Mouse (Mus musculus): ENCODE data around the gene Tank. TPM values are rescaled to one million over a fixed set of nuclear protein-coding genes. Genes with fewer than 3 reads are reported as not detected.

Gene Tank
- 20.4 and 23.7 TPM in 2 replicates for polyA plus RNA-seq (2011; ENCODE audit: insufficient read depth, insufficient read length, low read depth, missing spikeins)

GRCm38 (mm10) chr2:61578433-61578832 is at the start of gene Tank:
Gene Tank (plus strand): TSS chr2:61578585.
- Histone ChIP-seq H3K36me3 (ENCODE audit: control insufficient read depth, insufficient read depth, low read length, poor library complexity, severe bottlenecking) (no peaks in the 10 kb centered on the region), H3K4me3 (ENCODE audit: low read depth, low read length) (no peak within 1 kb of the TSS), H3K27me3 (ENCODE audit: control insufficient read depth, insufficient read depth, low read length, poor library complexity, severe bottlenecking) (no peaks in the 10 kb centered on the region), H3K9me3 (replicated peaks; ENCODE audit: control insufficient read depth, insufficient read depth, low read length, poor library complexity, severe bottlenecking) (no peaks in the 10 kb centered on the region), H3K27ac (ENCODE audit: insufficient read depth, low read length) (no peak within 1 kb of the TSS), H3K4me1 (ENCODE audit: control insufficient read depth, insufficient read depth, low read length) (no peaks in the 10 kb centered on the region), H3K9ac (ENCODE audit: low read depth, poor library complexity, severe bottlenecking) (no peak within 1 kb of the TSS)
- TF ChIP-seq EP300 (IDR thresholded peaks at IDR 0.05; ENCODE audit: insufficient read depth, low read depth, low read length) (no peak), CTCF (IDR thresholded peaks at IDR 0.05; ENCODE audit: low read depth, low read length) (no peak), POLR2A (IDR thresholded peaks at IDR 0.05; ENCODE audit: insufficient read depth, low read length) (no peak)

GRCm38 (mm10) chr2:61532326-61532725 is 46.1 kb upstream of the Tank start:
- no peak overlapping the region for H3K4me3 ChIP-seq (ENCODE audit: low read depth, low read length)
- TF ChIP-seq POLR2A (IDR thresholded peaks at IDR 0.05; ENCODE audit: insufficient read depth, low read length): no peak
- no peak for TF ChIP-seq EP300 (IDR thresholded peaks at IDR 0.05; ENCODE audit: insufficient read depth, low read depth, low read length)
- TF ChIP-seq CTCF (IDR thresholded peaks at IDR 0.05; ENCODE audit: low read depth, low read length): no peak
- H3K9ac ChIP-seq (ENCODE audit: low read depth, poor library complexity, severe bottlenecking): no peak overlapping the region
- no peaks in the 10 kb centered on the region for H3K27me3 ChIP-seq (ENCODE audit: control insufficient read depth, insufficient read depth, low read length, poor library complexity, severe bottlenecking)
- H3K36me3 ChIP-seq (ENCODE audit: control insufficient read depth, insufficient read depth, low read length, poor library complexity, severe bottlenecking): no peaks in the 10 kb centered on the region
- H3K9me3 ChIP-seq (replicated peaks; ENCODE audit: control insufficient read depth, insufficient read depth, low read length, poor library complexity, severe bottlenecking): no peaks in the 10 kb centered on the region
- no peaks in the 10 kb centered on the region for H3K4me1 ChIP-seq (ENCODE audit: control insufficient read depth, insufficient read depth, low read length)
- H3K27ac ChIP-seq (ENCODE audit: insufficient read depth, low read length): no peak overlapping the region

- no peaks in the 10 kb centered on the region for H3K36me3 ChIP-seq (ENCODE audit: control insufficient read depth, insufficient read depth, low read length, poor library complexity, severe bottlenecking)
- TF ChIP-seq EP300 (IDR thresholded peaks at IDR 0.05; ENCODE audit: insufficient read depth, low read depth, low read length) (no peak), POLR2A (IDR thresholded peaks at IDR 0.05; ENCODE audit: insufficient read depth, low read length) (no peak), CTCF (IDR thresholded peaks at IDR 0.05; ENCODE audit: low read depth, low read length) (no peak)
- no peaks in the 10 kb centered on the region for H3K9me3 ChIP-seq (replicated peaks; ENCODE audit: control insufficient read depth, insufficient read depth, low read length, poor library complexity, severe bottlenecking)
- no peaks in the 10 kb centered on the region for H3K27me3 ChIP-seq (ENCODE audit: control insufficient read depth, insufficient read depth, low read length, poor library complexity, severe bottlenecking)
- no peaks in the 10 kb centered on the region for H3K4me1 ChIP-seq (ENCODE audit: control insufficient read depth, insufficient read depth, low read length)
- H3K9ac ChIP-seq (ENCODE audit: low read depth, poor library complexity, severe bottlenecking): no peak overlapping the region
- H3K27ac ChIP-seq (ENCODE audit: insufficient read depth, low read length): no peak overlapping the region
- H3K4me3 ChIP-seq (ENCODE audit: low read depth, low read length): no peak overlapping the region
These were observed 45.3 kb upstream of the Tank start for GRCm38 (mm10) chr2:61533131-61533530.

- Histone ChIP-seq H3K4me1 (ENCODE audit: control insufficient read depth, insufficient read depth, low read length) (no peaks in the 10 kb centered on the region), H3K4me3 (ENCODE audit: low read depth, low read length) (no peak overlapping the region), H3K9ac (ENCODE audit: low read depth, poor library complexity, severe bottlenecking) (no peak overlapping the region), H3K36me3 (ENCODE audit: control insufficient read depth, insufficient read depth, low read length, poor library complexity, severe bottlenecking) (no peaks in the 10 kb centered on the region), H3K27me3 (ENCODE audit: control insufficient read depth, insufficient read depth, low read length, poor library complexity, severe bottlenecking) (no peaks in the 10 kb centered on the region), H3K27ac (ENCODE audit: insufficient read depth, low read length) (no peak overlapping the region), H3K9me3 (replicated peaks; ENCODE audit: control insufficient read depth, insufficient read depth, low read length, poor library complexity, severe bottlenecking) (no peaks in the 10 kb centered on the region)
- no peak for TF ChIP-seq POLR2A (IDR thresholded peaks at IDR 0.05; ENCODE audit: insufficient read depth, low read length)
- no peak for TF ChIP-seq CTCF (IDR thresholded peaks at IDR 0.05; ENCODE audit: low read depth, low read length)
- no peak for TF ChIP-seq EP300 (IDR thresholded peaks at IDR 0.05; ENCODE audit: insufficient read depth, low read depth, low read length)
These were observed 41.5 kb upstream of the Tank start for GRCm38 (mm10) chr2:61536901-61537300.

- Histone ChIP-seq H3K27ac (ENCODE audit: insufficient read depth, low read length) (no peak overlapping the region), H3K9ac (ENCODE audit: low read depth, poor library complexity, severe bottlenecking) (no peak overlapping the region), H3K27me3 (ENCODE audit: control insufficient read depth, insufficient read depth, low read length, poor library complexity, severe bottlenecking) (no peaks in the 10 kb centered on the region), H3K9me3 (replicated peaks; ENCODE audit: control insufficient read depth, insufficient read depth, low read length, poor library complexity, severe bottlenecking) (no peaks in the 10 kb centered on the region), H3K36me3 (ENCODE audit: control insufficient read depth, insufficient read depth, low read length, poor library complexity, severe bottlenecking) (no peaks in the 10 kb centered on the region), H3K4me3 (ENCODE audit: low read depth, low read length) (no peak overlapping the region), H3K4me1 (ENCODE audit: control insufficient read depth, insufficient read depth, low read length) (no peaks in the 10 kb centered on the region)
- no peak for TF ChIP-seq CTCF (IDR thresholded peaks at IDR 0.05; ENCODE audit: low read depth, low read length)
- TF ChIP-seq EP300 (IDR thresholded peaks at IDR 0.05; ENCODE audit: insufficient read depth, low read depth, low read length): no peak
These were observed 39.0 kb upstream of the Tank start for GRCm38 (mm10) chr2:61539378-61539777.

- H3K9ac ChIP-seq (ENCODE audit: low read depth, poor library complexity, severe bottlenecking): no peak overlapping the region
- no peaks in the 10 kb centered on the region for H3K4me1 ChIP-seq (ENCODE audit: control insufficient read depth, insufficient read depth, low read length)
- H3K36me3 ChIP-seq (ENCODE audit: control insufficient read depth, insufficient read depth, low read length, poor library complexity, severe bottlenecking): no peaks in the 10 kb centered on the region
- no peaks in the 10 kb centered on the region for H3K27me3 ChIP-seq (ENCODE audit: control insufficient read depth, insufficient read depth, low read length, poor library complexity, severe bottlenecking)
- H3K4me3 ChIP-seq (ENCODE audit: low read depth, low read length): no peak overlapping the region
- no peak overlapping the region for H3K27ac ChIP-seq (ENCODE audit: insufficient read depth, low read length)
- H3K9me3 ChIP-seq (replicated peaks; ENCODE audit: control insufficient read depth, insufficient read depth, low read length, poor library complexity, severe bottlenecking): no peaks in the 10 kb centered on the region
- TF ChIP-seq CTCF (IDR thresholded peaks at IDR 0.05; ENCODE audit: low read depth, low read length) (no peak), POLR2A (IDR thresholded peaks at IDR 0.05; ENCODE audit: insufficient read depth, low read length) (no peak), EP300 (IDR thresholded peaks at IDR 0.05; ENCODE audit: insufficient read depth, low read depth, low read length) (no peak)
These were observed 36.0 kb upstream of the Tank start for GRCm38 (mm10) chr2:61542426-61542825.
